ENCODE assay signal across 12 mouse cellular contexts in genomic region chr5:17928471-17928870, GRCm38 (mm10). TPM values are rescaled to one million over a fixed set of nuclear protein-coding genes. Genes with fewer than 3 reads are reported as not detected.
DNase-seq lines count a peak whose midpoint lies in the region; ATAC-seq and TF ChIP-seq lines count a peak whose summit lies in the region.
"Had no signal": no experiment of that assay in that cellular context is flagged by ENCODE, and none has a peak within 500 bp of the region (broad histone marks: within the 10 kb centered on the region; RNA-seq: fewer than 3 reads in every experiment).

No protein-coding gene starts in this region.

- ATAC-seq in midbrain, postnatal 0 days (ENCODE audit: low FRiP score), result no peak
- ATAC-seq in midbrain, embryonic 11.5 days (ENCODE audit: low FRiP score), result no peak

- H3K4me2 ChIP-seq in midbrain, postnatal 0 days (ENCODE audit: low read depth, low read length, poor library complexity, severe bottlenecking), result no peak overlapping the region
- H3K4me2 ChIP-seq in midbrain, embryonic 11.5 days, result no peak overlapping the region
- H3K4me2 ChIP-seq: liver, embryonic 13.5 days had no signal

- TF ChIP-seq CTCF in gastrocnemius, adult 2 months (IDR thresholded peaks at IDR 0.05), result no peak
- TF ChIP-seq CTCF in midbrain, postnatal 0 days (IDR thresholded peaks at IDR 0.05), result no peak

- no peaks in the 10 kb centered on the region for H3K9me3 ChIP-seq in midbrain, postnatal 0 days (ENCODE audit: low read length)
- H3K9me3 ChIP-seq in midbrain, embryonic 11.5 days (ENCODE audit: control insufficient read depth, low read length), result no peaks in the 10 kb centered on the region
- H3K9me3 ChIP-seq: liver, embryonic 13.5 days had no signal

- peak overlapping the region; percentile 86 for H3K27ac ChIP-seq in gastrocnemius, adult 2 months
- H3K27ac ChIP-seq in midbrain, postnatal 0 days (ENCODE audit: low read depth, low read length), result no peak overlapping the region
- H3K27ac ChIP-seq in midbrain, embryonic 11.5 days (ENCODE audit: low read depth, low read length), result no peak overlapping the region
- H3K27ac ChIP-seq: liver, embryonic 13.5 days had no signal

- WGBS in midbrain, postnatal 0 days, result 25% methylated on average over 4 of the region's 4 CpGs
- WGBS in midbrain, embryonic 11.5 days, result 40% methylated on average over 4 of the region's 4 CpGs

- intact Hi-C loops in gastrocnemius, adult 2 months (cut with DNase I), result no loop called here

- no peaks in the 10 kb centered on the region for H3K27me3 ChIP-seq in midbrain, postnatal 0 days (ENCODE audit: insufficient read depth, low read length)
- H3K27me3 ChIP-seq in midbrain, embryonic 11.5 days (ENCODE audit: control insufficient read depth, insufficient read depth, low read length), result no peaks in the 10 kb centered on the region
- H3K27me3 ChIP-seq: liver, embryonic 13.5 days had no signal

- H3K9ac ChIP-seq in midbrain, postnatal 0 days (replicated peaks; ENCODE audit: low read length, poor library complexity, severe bottlenecking), result no peak overlapping the region
- no peak overlapping the region for H3K9ac ChIP-seq in midbrain, embryonic 11.5 days (ENCODE audit: low read length)
- H3K9ac ChIP-seq: liver, embryonic 13.5 days had no signal

- DNase-seq in gastrocnemius, adult 2 months, result no peak
- DNase-seq in gastrocnemius, postnatal 25 days, result no peak
- peak; percentile 12 for DNase-seq in midbrain, postnatal 0 days (ENCODE audit: low spot score)
- no peak for DNase-seq in midbrain, embryonic 11.5 days (ENCODE audit: low spot score, missing footprints)
- peak; percentile 56 for DNase-seq in kidney, adult 18-20 months
- peak; percentile 39 for DNase-seq in mesoderm, embryonic 11.5 days (ENCODE audit: low read depth, low spot score)
- no peak for DNase-seq in cerebellum, postnatal 4 days (ENCODE audit: low spot score in 2 of 2)
- no peak for DNase-seq in urinary bladder, postnatal 25 days (ENCODE audit: low spot score)
- DNase-seq: gastrocnemius, postnatal 36 days; liver, embryonic 13.5 days had no signal

- no peaks in the 10 kb centered on the region for H3K4me1 ChIP-seq in midbrain, postnatal 0 days (ENCODE audit: insufficient read depth, low read length)
- no peaks in the 10 kb centered on the region for H3K4me1 ChIP-seq in midbrain, embryonic 11.5 days (ENCODE audit: control insufficient read depth, insufficient read depth, low read length)
- H3K4me1 ChIP-seq: liver, embryonic 13.5 days had no signal

- H3K36me3 ChIP-seq in midbrain, postnatal 0 days (ENCODE audit: insufficient read depth, low read length), result no peaks in the 10 kb centered on the region
- no peaks in the 10 kb centered on the region for H3K36me3 ChIP-seq in midbrain, embryonic 11.5 days (ENCODE audit: control insufficient read depth, insufficient read depth, low read length)
- H3K36me3 ChIP-seq: liver, embryonic 13.5 days had no signal

- no peak overlapping the region for H3K4me3 ChIP-seq in gastrocnemius, adult 2 months
- H3K4me3 ChIP-seq in midbrain, postnatal 0 days (ENCODE audit: low read depth, low read length), result no peak overlapping the region
- no peak overlapping the region for H3K4me3 ChIP-seq in midbrain, embryonic 11.5 days (ENCODE audit: low read depth, low read length)
- H3K4me3 ChIP-seq: liver, embryonic 13.5 days had no signal

RNA-seq across cellular contexts. Expression of gene Gnat3, which starts 33.9 kb away (rescaled TPM):
- total RNA-seq in gastrocnemius, adult 2 months (2021), result under 1 TPM in 1 of 2 experiments, not detected in 1; 0.17 TPM
- under 1 TPM in 1 of 2 experiments, not detected in 1; 0.20 TPM for total RNA-seq in gastrocnemius, postnatal 25 days (2021)
- total RNA-seq in midbrain, postnatal 0 days (2014; rRNA removed), result not detected in 2 replicates
- not detected in 2 replicates for polyA plus RNA-seq in midbrain, postnatal 0 days (2015; fragmentation: Nextera tagmentation; extraction: Ambion mirVana)
- 0.34 and 0.45 TPM in 2 replicates for polyA plus RNA-seq in midbrain, embryonic 11.5 days (2014; fragmentation: Nextera tagmentation; extraction: Ambion mirVana)
- total RNA-seq: common myeloid progenitor, adult 5-6 weeks; gastrocnemius, postnatal 36 days; layer of hippocampus, postnatal 25 days had no signal
- polyA plus RNA-seq: liver, embryonic 13.5 days had no signal

RNA-seq across cellular contexts. Expression of gene Cd36, which starts 39.9 kb away (rescaled TPM):
- total RNA-seq in gastrocnemius, adult 2 months (2021), result 100 to 1,000 TPM; 237 to 443 TPM
- 100 to 1,000 TPM; 257 to 289 TPM for total RNA-seq in gastrocnemius, postnatal 25 days (2021)
- total RNA-seq in midbrain, postnatal 0 days (2014; rRNA removed), result 2.2 and 2.6 TPM in 2 replicates
- 1.9 and 2.2 TPM in 2 replicates for polyA plus RNA-seq in midbrain, postnatal 0 days (2015; fragmentation: Nextera tagmentation; extraction: Ambion mirVana)
- 1.2 and 2.0 TPM in 2 replicates for polyA plus RNA-seq in midbrain, embryonic 11.5 days (2014; fragmentation: Nextera tagmentation; extraction: Ambion mirVana)

Comparison
In these comparisons a context has a peak if more than half of its experiments do, and no peak if none do; other contexts are left out.
1. DNase-seq: peak in midbrain, postnatal 0 days (single experiment), kidney, adult 18-20 months (single experiment) and mesoderm, embryonic 11.5 days (single experiment); none in gastrocnemius, adult 2 months (single experiment), gastrocnemius, postnatal 25 days (single experiment), midbrain, embryonic 11.5 days (single experiment), cerebellum, postnatal 4 days (0 of 2) and urinary bladder, postnatal 25 days (single experiment).
2. RNA of gene Cd36, which starts 39.9 kb away (total RNA-seq): 237 to 443 TPM in gastrocnemius, adult 2 months and 257 to 289 TPM in gastrocnemius, postnatal 25 days; 2.2 to 2.6 TPM in midbrain, postnatal 0 days; every median in the first group is over 10 times any median in the second.